Mouse (Mus musculus) MEL (cell line): Measurements from ENCODE around the gene Eef1akmt3. TPM values are rescaled to one million over a fixed set of nuclear protein-coding genes. Genes with fewer than 3 reads are reported as not detected.

ENCODE experiments used
- DNase-seq: peaks from one replicate; pipeline ENCODE4 v3.0.0; 2011; ENCODE audit warnings: low read depth, low spot score
- H3K27ac ChIP-seq: 2 replicates; pipeline ENCODE4 v1.5.1; 2012; ENCODE audit warnings: low read depth, mild to moderate bottlenecking, control low read depth, low read length, moderate library complexity; ENCODE audit not compliant: control insufficient read depth
- H3K27me3 ChIP-seq, 2 experiments: fragments of 150-350 bp in 1 of 2; sonication (generic) in 1 of 2; 2 replicates each; pipeline ENCODE4 v1.6.1; 2012; ENCODE audit warnings: low read length in 2 of 2, mild to moderate bottlenecking in 2 of 2, improper control_type of control experiment in 1 of 2, moderate library complexity in 1 of 2; ENCODE audit not compliant: insufficient read depth in 2 of 2, control insufficient read depth in 1 of 2
- H3K36me3 ChIP-seq, 2 experiments: 2 replicates each; pipeline ENCODE4 v1.6.1; 2012 to 2014; ENCODE audit warnings: low read length in 2 of 2, improper control_type of control experiment in 1 of 2, inconsistent platforms in 1 of 2, mild to moderate bottlenecking in 1 of 2; ENCODE audit not compliant: insufficient read depth in 2 of 2, control insufficient read depth in 1 of 2
- H3K4me1 ChIP-seq, 2 experiments: fragments of 150-350 bp in 1 of 2; sonication (generic) in 1 of 2; 2 replicates each; pipeline ENCODE4 v1.6.1; 2012; ENCODE audit warnings: low read length in 2 of 2, improper control_type of control experiment in 1 of 2, mild to moderate bottlenecking in 1 of 2; ENCODE audit not compliant: insufficient read depth in 2 of 2, control insufficient read depth in 1 of 2
- H3K4me3 ChIP-seq, 2 experiments: fragments of 150-350 bp in 1 of 2; sonication (generic) in 1 of 2; 2 replicates each; pipeline ENCODE4 v1.5.1; 2012; ENCODE audit warnings: low read depth in 2 of 2, low read length in 2 of 2, mild to moderate bottlenecking in 2 of 2, moderate library complexity in 2 of 2, control low read depth in 1 of 2, improper control_type of control experiment in 1 of 2; ENCODE audit not compliant: control insufficient read depth in 1 of 2, insufficient read depth in 1 of 2
- H3K79me2 ChIP-seq: 2 replicates; pipeline ENCODE4 v1.6.1; 2012; ENCODE audit warnings: mild to moderate bottlenecking, low read length, moderate library complexity; ENCODE audit not compliant: control insufficient read depth, poor library complexity, insufficient read depth
- H3K9ac ChIP-seq: 2 replicates; pipeline ENCODE4 v1.6.1; 2012; ENCODE audit warnings: low read depth, mild to moderate bottlenecking, control low read depth, low read length, moderate library complexity; ENCODE audit not compliant: control insufficient read depth, poor library complexity, severe bottlenecking
- H3K9me3 ChIP-seq: fragments of 150-350 bp; sonication (generic); replicated peaks from 2 replicates; pipeline ENCODE4 v1.6.1; 2012; ENCODE audit warnings: mild to moderate bottlenecking, low read length, improper control_type of control experiment, moderate library complexity; ENCODE audit not compliant: insufficient read depth
- CHD1 ChIP-seq: IDR thresholded peaks from 2 replicates; pipeline ENCODE4 v1.6.1; 2012; ENCODE audit warnings: low read depth, mild to moderate bottlenecking, inconsistent platforms, low read length, improper control_type of control experiment
- CHD2 ChIP-seq: IDR thresholded peaks from 2 replicates; pipeline ENCODE4 v1.6.1; 2011; ENCODE audit warnings: low read length, improper control_type of control experiment
- EP300 ChIP-seq, 2 experiments: IDR thresholded peaks; 2 replicates each; pipeline ENCODE4 v1.6.1; 2011; ENCODE audit warnings: improper control_type of control experiment in 2 of 2, low read length in 2 of 2, low read depth in 1 of 2, mild to moderate bottlenecking in 1 of 2
- GABPA ChIP-seq: IDR thresholded peaks from 2 replicates; pipeline ENCODE4 v1.6.1; 2012; ENCODE audit warnings: low read depth, mild to moderate bottlenecking, inconsistent platforms, low read length, improper control_type of control experiment, moderate library complexity
- JUND ChIP-seq: IDR thresholded peaks from 2 replicates; pipeline ENCODE4 v1.6.1; 2011; ENCODE audit warnings: low read depth, mild to moderate bottlenecking, improper control_type of control experiment, low read length
- KAT2A ChIP-seq: conservative IDR thresholded peaks from 2 replicates; pipeline ENCODE4 v1.6.1; 2012; ENCODE audit warnings: low read depth, low read length, improper control_type of control experiment, inconsistent platforms
- MEF2A ChIP-seq: IDR thresholded peaks from 2 replicates; pipeline ENCODE4 v1.6.1; 2014; ENCODE audit warnings: low read depth, mild to moderate bottlenecking, inconsistent platforms, low read length, improper control_type of control experiment; ENCODE audit not compliant: poor library complexity, insufficient replicate concordance, severe bottlenecking; ENCODE audit errors: extremely low read depth
- MXI1 ChIP-seq: IDR thresholded peaks from 2 replicates; pipeline ENCODE4 v1.6.1; 2011; ENCODE audit warnings: mild to moderate bottlenecking, low read depth, low read length, improper control_type of control experiment
- POLR2AphosphoS5 ChIP-seq: IDR thresholded peaks from 2 replicates; pipeline ENCODE4 v1.6.1; 2012; ENCODE audit warnings: low read depth, borderline replicate concordance, mild to moderate bottlenecking, inconsistent platforms, low read length, moderate library complexity, mixed read lengths
- RAD21 ChIP-seq: IDR thresholded peaks from 2 replicates; pipeline ENCODE4 v1.6.1; 2011; ENCODE audit warnings: mild to moderate bottlenecking, low read depth, low read length, improper control_type of control experiment
- RCOR1 ChIP-seq: IDR thresholded peaks from 2 replicates; pipeline ENCODE4 v1.6.1; 2012; ENCODE audit warnings: low read depth, mild to moderate bottlenecking, inconsistent platforms, low read length, improper control_type of control experiment
- SIN3A ChIP-seq: IDR thresholded peaks from 2 replicates; pipeline ENCODE4 v1.6.1; 2012; ENCODE audit warnings: low read length, improper control_type of control experiment, inconsistent platforms
- TBP ChIP-seq: IDR thresholded peaks from 2 replicates; pipeline ENCODE4 v1.8.0; 2011; ENCODE audit warnings: low read depth, low read length, improper control_type of control experiment
- USF1 ChIP-seq: IDR thresholded peaks from 2 replicates; pipeline ENCODE4 v1.6.1; 2014; ENCODE audit warnings: low read depth, mild to moderate bottlenecking, inconsistent platforms, low read length, improper control_type of control experiment, moderate library complexity
- ZKSCAN1 ChIP-seq: IDR thresholded peaks from 2 replicates; pipeline ENCODE4 v1.6.1; 2012; ENCODE audit warnings: low read depth, mild to moderate bottlenecking, inconsistent platforms, low read length, improper control_type of control experiment, moderate library complexity
- polyA plus RNA-seq, 2 experiments: library from polyadenylated mRNA; stranded (reverse) in 1 of 2; unstranded in 1 of 2; fragments of >175 nt in 1 of 2; fragments of >200 nt in 1 of 2; gene quantifications; 2 replicates each; pipeline versions ENCODE4 v1.2.1 to v1.2.4; 2012; ENCODE audit warnings: low replicate concordance in 2 of 2, low read depth in 1 of 2; ENCODE audit not compliant: insufficient read length in 2 of 2, insufficient read depth in 1 of 2, missing spikeins in 1 of 2
- total RNA-seq: library from RNA; depleted of rRNA; stranded (reverse); fragments of 300-350 nt; gene quantifications from 2 replicates; pipeline ENCODE4 v1.2.3, GENCODE M21; 2012

Eef1akmt3 gene
- total and polyA plus RNA-seq, 3 experiments, result 0.27 to 2.3 TPM; not detected in 1

- TF ChIP-seq TBP (no peak), USF1 (no peak), CHD2 (no peak), RAD21 (no peak), RCOR1 (no peak), GABPA (no peak), MXI1 (no peak)
- Histone ChIP-seq H3K4me3 (no peak overlapping the region), H3K9me3 (no peaks in the 10 kb centered on the region), H3K36me3 (no peaks in the 10 kb centered on the region), H3K27ac (no peak overlapping the region), H3K4me1 (no peaks in the 10 kb centered on the region), H3K27me3 (no peaks in the 10 kb centered on the region), H3K79me2 (no peaks in the 10 kb centered on the region), H3K9ac (no peak overlapping the region)
- no peak for DNase-seq
Measured at GRCm38 (mm10) chr10:127081996-127082620, 40.8 kb upstream of the Eef1akmt3 start.

DNA sequence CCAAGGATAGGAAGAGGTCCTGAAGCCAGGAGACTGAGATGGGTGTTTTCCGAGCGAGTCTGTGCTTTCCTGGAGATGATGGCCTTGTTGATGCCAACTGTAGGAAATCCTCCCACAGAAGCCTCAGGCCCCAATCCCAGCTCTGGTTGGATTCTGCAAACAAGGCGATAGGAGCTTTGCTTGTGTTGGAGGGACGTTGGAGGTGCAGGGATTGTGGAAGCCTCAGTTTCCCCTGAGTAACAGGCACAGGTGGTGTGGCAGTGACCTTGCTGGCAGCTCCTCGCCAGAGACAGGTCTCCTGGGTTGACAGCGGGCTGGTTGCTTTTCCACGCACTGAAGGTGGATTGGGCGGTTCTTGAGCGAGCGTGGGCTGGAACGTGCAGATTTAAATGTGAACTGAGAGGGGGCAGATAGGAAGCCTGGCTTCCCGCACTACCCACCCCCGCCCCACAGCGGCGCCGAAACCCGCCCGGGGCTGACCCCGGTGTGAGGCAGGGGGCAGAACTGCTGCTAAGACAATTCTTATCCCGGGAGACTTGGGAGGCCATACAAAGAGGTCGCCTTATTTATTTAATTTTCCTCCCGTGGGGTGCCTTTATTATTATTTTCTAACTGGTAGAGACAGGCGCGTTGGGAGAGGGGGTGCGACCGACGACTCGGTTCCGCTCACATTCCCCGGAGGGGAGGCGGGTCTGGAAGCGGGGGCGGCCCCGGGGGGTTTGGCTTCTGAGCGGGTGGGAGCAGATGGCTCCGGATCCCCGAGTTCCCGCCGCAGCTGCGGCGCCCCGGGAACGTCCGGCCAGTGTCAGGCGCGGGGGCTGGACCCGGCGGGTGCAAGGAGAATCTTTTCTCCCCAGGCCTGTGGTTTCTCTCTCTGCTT is 39.8 kb upstream of the Eef1akmt3 start:
- TF ChIP-seq RCOR1 (no peak), EP300 (IDR thresholded peaks at IDR 0.05; ENCODE audit: low read depth in 1 of 2, low read length in 2 of 2) (no peak), KAT2A (no peak), CHD1 (no peak), ZKSCAN1 (no peak), POLR2AphosphoS5 (no peak), MEF2A (no peak), JUND (no peak), SIN3A (no peak)
- H3K27me3 ChIP-seq, result no peaks in the 10 kb centered on the region
- H3K9me3 ChIP-seq, result no peaks in the 10 kb centered on the region
- H3K4me1 ChIP-seq, result no peaks in the 10 kb centered on the region
- no peak overlapping the region for H3K4me3 ChIP-seq
- H3K36me3 ChIP-seq, result no peaks in the 10 kb centered on the region
- no peak overlapping the region for H3K9ac ChIP-seq
- no peaks in the 10 kb centered on the region for H3K79me2 ChIP-seq
- no peak for DNase-seq
- no peak overlapping the region for H3K27ac ChIP-seq
